Mouse (Mus musculus): ENCODE data around the gene Got1. TPM values are rescaled to one million over a fixed set of nuclear protein-coding genes. Genes with fewer than 3 reads are reported as not detected.

Gene Got1
- polyA plus RNA-seq, 1 experiment from 2014 or later, result 134 TPM

DNA sequence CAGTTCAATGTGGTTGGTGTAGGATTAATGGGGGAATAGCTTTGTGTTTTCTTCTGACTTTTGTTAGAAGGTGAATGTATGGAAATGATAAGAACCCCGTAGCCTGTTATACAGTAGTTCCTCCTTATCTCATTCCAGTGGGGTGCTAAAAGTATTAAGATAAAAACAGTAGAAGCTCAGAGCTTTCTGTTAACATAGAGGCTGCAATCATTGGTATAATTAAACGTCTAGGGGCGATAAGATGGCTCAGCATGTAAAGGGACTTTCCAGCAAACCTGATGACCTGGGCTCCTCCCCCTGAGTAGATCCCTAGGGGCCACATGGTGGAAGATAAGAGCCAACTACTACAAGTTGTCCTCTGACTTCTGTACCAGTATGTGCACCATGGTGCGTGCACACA, 71.4 kb downstream of the Got1 start:
- no peaks in the 10 kb centered on the region for H3K36me3 ChIP-seq (ENCODE audit: control insufficient read depth, insufficient read depth, low read length)
- 43% methylated on average over 4 of the region's 4 CpGs for WGBS (ENCODE audit: insufficient replicate concordance)
- no peak overlapping the region for H3K4me2 ChIP-seq
- no peak for ATAC-seq (replicated peaks; ENCODE audit: insufficient number of reproducible peaks, low FRiP score, low TSS enrichment)
- H3K9ac ChIP-seq (ENCODE audit: low read depth, low read length), result no peak overlapping the region
- no peaks in the 10 kb centered on the region for H3K27me3 ChIP-seq (ENCODE audit: control insufficient read depth, insufficient read depth, low read length)
- no peaks in the 10 kb centered on the region for H3K9me3 ChIP-seq (replicated peaks; ENCODE audit: control insufficient read depth, low read length)
- no peak overlapping the region for H3K4me3 ChIP-seq (ENCODE audit: low read depth, low read length)
- no peaks in the 10 kb centered on the region for H3K4me1 ChIP-seq (ENCODE audit: control insufficient read depth, insufficient read depth, low read length)
- no peak overlapping the region for H3K27ac ChIP-seq (ENCODE audit: low read depth, low read length)

DNA sequence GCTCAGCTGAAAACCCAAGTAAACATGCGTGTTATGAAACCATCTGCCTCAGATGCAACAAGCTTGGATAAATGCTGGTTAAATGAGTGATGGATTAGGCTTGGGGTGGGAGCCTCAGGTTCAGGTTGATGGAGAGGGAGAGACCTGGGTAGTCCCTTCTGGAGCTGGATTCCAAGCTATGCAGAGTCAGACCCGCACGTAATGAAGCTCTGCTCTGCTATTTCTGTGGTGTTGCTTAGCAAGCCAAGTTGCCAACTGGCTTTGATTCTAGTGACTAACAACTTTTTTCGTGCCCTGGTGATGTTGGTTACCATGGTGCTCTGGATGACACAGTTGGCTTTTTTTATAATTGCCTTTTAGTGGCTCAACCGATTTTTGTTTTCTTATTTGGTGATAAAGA, 72.2 kb downstream of the Got1 start:
- 75% methylated on average over 5 of the region's 5 CpGs for WGBS (ENCODE audit: insufficient replicate concordance)
- Histone ChIP-seq H3K27ac (ENCODE audit: low read depth, low read length) (no peak overlapping the region), H3K4me2 (no peak overlapping the region)

DNA sequence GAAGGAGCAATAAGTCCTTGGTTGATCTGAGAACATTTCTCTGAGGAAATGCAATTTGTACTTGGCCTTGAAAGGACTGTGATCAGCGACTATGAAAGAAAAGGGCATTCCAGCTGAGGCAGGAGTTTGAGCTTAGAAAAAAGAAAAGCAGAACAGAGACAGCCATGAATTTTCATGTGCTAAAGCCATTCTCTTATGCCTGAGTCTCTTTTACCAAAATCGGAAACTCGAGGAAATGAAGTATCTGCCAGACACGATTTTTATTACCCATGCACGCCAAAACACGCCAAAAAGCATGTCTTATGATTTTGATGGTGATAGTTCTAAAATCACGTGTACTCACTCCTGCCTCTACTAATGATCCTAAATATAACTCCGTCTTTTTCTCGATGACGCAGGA, 72.8 kb downstream of the Got1 start:
- 80% methylated on average over 10 of the region's 10 CpGs for WGBS (ENCODE audit: insufficient replicate concordance)
- no peaks in the 10 kb centered on the region for H3K36me3 ChIP-seq (ENCODE audit: control insufficient read depth, insufficient read depth, low read length)
- no peaks in the 10 kb centered on the region for H3K4me1 ChIP-seq (ENCODE audit: control insufficient read depth, insufficient read depth, low read length)
- no peaks in the 10 kb centered on the region for H3K9me3 ChIP-seq (replicated peaks; ENCODE audit: control insufficient read depth, low read length)
- no peak for ATAC-seq (replicated peaks; ENCODE audit: insufficient number of reproducible peaks, low FRiP score, low TSS enrichment)
- no peak overlapping the region for H3K9ac ChIP-seq (ENCODE audit: low read depth, low read length)
- no peak overlapping the region for H3K27ac ChIP-seq (ENCODE audit: low read depth, low read length)
- H3K27me3 ChIP-seq (ENCODE audit: control insufficient read depth, insufficient read depth, low read length), result no peaks in the 10 kb centered on the region
- no peak overlapping the region for H3K4me3 ChIP-seq (ENCODE audit: low read depth, low read length)
- no peak overlapping the region for H3K4me2 ChIP-seq

More for the DNA sequence above, 72.2 kb downstream of the Got1 start:
- Histone ChIP-seq H3K4me1 (ENCODE audit: control insufficient read depth, insufficient read depth, low read length) (no peaks in the 10 kb centered on the region), H3K9me3 (replicated peaks; ENCODE audit: control insufficient read depth, low read length) (no peaks in the 10 kb centered on the region), H3K36me3 (ENCODE audit: control insufficient read depth, insufficient read depth, low read length) (no peaks in the 10 kb centered on the region), H3K9ac (ENCODE audit: low read depth, low read length) (no peak overlapping the region), H3K27me3 (ENCODE audit: control insufficient read depth, insufficient read depth, low read length) (no peaks in the 10 kb centered on the region), H3K4me3 (ENCODE audit: low read depth, low read length) (no peak overlapping the region)
- ATAC-seq (replicated peaks; ENCODE audit: insufficient number of reproducible peaks, low FRiP score, low TSS enrichment), result no peak

Other genes with a start within 250 kb of the Got1 start
- 0.27 TPM in 1 of 2 replicates, not detected in the other for gene Hpse2, start 136.2 kb downstream of the Got1 start, polyA plus RNA-seq (2014; fragmentation: Nextera tagmentation; extraction: Ambion mirVana)
- 0.11 and 0.20 TPM in 2 replicates for gene Cnnm1, start 84.2 kb downstream of the Got1 start, polyA plus RNA-seq (2014; fragmentation: Nextera tagmentation; extraction: Ambion mirVana)
- gene Nkx2-3, start 87.7 kb upstream of the Got1 start, polyA plus RNA-seq (2014; fragmentation: Nextera tagmentation; extraction: Ambion mirVana), result not detected in 2 replicates
- gene Slc25a28, start 150.3 kb upstream of the Got1 start, polyA plus RNA-seq (2014; fragmentation: Nextera tagmentation; extraction: Ambion mirVana), result 5.7 and 9.5 TPM in 2 replicates
- 9.1 and 10.6 TPM in 2 replicates for gene Entpd7, start 165.1 kb upstream of the Got1 start, polyA plus RNA-seq (2014; fragmentation: Nextera tagmentation; extraction: Ambion mirVana)
- gene Cutc, start 228.4 kb upstream of the Got1 start, polyA plus RNA-seq (2014; fragmentation: Nextera tagmentation; extraction: Ambion mirVana), result 8.6 and 10.9 TPM in 2 replicates
- gene Cox15, start 228.4 kb upstream of the Got1 start, polyA plus RNA-seq (2014; fragmentation: Nextera tagmentation; extraction: Ambion mirVana), result 8.8 and 10.4 TPM in 2 replicates